Mouse (Mus musculus) T-helper 17 cell (primary cell): ENCODE results near the gene Kdm1a.

ENCODE experiments used
- in situ Hi-C, 2 experiments: fragments of 300-600 bp; cut with MboI, MseI; formaldehyde crosslinking; loops; 1 replicate in 1 of 2; 2 replicates in 1 of 2; pipeline ENCODE4 v1.15.1; 2025; ENCODE audit warnings: high pct_unique_total_duplicates in 2 of 2

Gene Kdm1a

DNA sequence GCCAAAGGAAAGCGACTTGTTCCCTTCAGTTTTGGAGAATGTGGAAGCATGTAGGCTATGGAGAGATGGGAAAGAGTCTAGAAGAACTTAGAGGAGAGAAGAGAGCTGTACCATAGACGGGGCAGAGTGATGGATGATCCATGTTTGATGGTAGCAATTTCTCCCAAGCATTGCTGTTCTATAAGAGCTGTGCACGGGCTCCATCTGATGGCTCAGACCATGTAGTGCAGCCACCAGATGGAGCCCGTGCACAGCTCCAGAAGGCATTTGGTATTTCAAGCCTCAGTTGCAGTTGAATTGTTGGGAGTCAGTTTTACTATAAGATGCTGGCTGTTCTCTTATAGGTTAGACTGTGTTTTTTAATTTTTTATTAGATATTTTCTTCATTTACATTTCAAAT is 76.1 kb downstream of the Kdm1a start:
- in situ Hi-C loops: no loop called here

DNA sequence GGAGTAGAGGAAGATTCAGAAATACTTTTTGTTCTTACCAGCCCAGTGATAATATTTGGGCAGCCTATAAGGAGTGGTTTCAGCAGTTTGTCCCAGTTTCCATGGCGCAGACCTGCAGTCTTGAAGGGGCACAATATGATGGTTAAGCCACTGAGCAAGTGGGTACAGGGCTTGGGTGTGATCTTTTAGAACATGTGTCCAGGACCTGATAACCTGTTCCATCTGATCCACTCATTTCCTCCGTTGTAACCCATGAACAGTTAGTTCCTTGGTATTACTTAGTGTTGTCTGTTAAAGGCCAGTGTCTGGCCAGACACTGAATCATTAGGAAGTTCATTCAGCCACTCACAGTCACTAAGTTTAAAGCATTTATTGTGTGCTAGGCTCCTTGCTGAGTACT is 78.2 kb downstream of the Kdm1a start:
- in situ Hi-C loops: no loop called here

DNA sequence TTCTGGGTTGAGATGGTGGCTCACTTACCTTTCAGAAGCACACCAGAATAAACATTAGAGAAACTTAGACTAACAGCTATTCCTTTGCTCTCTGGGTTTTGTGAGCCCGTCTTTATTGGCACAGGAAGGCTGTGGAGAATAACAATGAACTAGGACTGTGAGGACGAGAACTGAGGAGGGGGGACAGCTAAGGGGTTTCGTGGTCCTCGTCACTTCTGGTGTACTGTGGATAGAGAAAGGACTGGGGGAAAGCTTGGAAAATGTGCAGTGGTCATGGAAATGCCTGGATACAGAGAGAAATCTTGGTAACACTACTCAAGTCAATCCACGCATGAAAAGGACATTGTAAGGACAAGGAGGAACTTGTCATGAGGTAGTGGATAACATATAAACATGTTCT is 80.6 kb downstream of the Kdm1a start:
- in situ Hi-C loops: no loop called here

DNA sequence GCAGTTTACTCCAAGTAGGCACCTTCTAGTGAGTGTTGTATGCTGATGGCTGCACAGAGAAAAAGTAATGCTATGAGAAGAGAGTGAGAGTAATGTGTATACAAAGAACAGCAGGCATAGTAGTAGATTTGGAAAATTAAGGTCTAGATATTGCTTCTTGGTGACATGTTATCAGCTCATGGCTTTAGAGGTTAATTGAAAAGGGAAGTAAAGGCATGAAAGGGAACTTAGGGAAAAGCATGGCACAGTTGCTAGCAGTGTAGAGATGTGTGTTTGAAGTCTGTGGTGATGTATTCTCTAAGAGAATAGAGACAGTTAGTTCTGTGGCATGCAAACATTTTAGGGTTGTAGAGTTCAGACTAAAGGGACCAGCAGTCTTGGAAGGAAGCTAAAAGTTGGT is 82.7 kb downstream of the Kdm1a start:
- in situ Hi-C loops: loop anchor here (5.0 to 10.0 kb wide), 2 partner anchors 65 to 68 kb away; no protein-coding TSS in a partner anchor

DNA sequence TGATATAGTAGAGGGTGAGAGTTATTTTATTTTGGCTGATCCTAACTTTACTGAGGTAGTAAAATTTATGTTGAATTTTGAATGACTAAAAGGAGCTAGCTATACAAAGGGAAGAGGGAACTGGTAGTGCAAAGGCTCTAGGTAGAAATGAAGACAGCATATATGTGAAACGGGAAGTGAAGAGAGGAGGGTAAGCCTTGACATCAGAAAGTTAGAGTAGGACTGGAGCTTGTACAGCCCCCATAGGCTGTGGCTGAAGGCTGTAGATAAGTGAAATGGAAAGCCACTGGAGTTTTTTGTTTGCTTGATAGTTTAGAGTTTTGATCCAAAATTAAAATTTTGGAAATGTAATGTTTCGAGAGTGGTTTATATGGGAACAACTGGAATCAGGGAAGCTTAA is 83.9 kb downstream of the Kdm1a start:
- in situ Hi-C loops: loop anchor here (5.0 to 10.0 kb wide), 2 partner anchors 64 to 66 kb away; no protein-coding TSS in a partner anchor

DNA sequence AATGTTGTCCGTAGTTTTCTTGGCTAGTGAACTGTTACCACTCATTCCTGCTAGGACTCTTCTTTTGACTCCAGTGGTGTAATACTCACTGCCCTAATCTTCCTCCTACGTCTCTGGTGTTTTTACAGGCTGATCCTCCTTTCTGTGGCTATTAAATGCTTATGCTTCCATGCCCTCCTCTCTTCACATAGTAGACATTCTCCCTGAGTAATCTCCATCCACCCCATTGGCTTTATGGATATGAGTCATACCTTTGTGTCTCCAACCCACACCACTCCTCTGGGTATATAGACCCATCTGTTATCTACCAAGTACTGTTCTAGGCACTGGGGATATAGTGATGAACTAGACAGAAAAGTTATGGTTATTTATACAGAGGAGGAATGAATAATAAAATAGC is 84.4 kb downstream of the Kdm1a start:
- in situ Hi-C loops: loop anchor here (5.0 to 10.0 kb wide), 2 partner anchors 63 to 66 kb away; no protein-coding TSS in a partner anchor

DNA sequence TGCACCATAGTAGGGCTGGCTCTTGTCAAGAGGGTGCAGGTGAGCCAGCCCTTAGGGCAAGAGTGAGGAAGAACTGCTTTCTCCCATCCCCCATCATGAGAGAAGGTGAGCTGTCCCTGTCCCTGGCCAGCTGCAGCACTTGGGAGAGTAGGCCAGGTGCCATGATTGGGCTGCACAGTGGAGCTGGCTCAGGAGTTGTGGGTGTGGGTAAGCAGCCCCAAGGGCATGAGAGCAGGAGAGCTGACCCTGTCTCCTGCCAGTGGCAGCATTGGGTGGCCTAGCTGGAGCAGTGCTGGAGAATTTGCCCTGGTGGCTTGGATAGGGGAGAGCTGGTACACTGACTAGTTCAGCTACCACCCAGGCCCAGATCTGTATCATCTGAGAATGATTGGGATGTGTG is 89.6 kb downstream of the Kdm1a start:
- in situ Hi-C loops: loop anchor here in 1 of 2 experiments (10.0 kb wide), 1 partner anchor 58 kb away; no protein-coding TSS in a partner anchor

DNA sequence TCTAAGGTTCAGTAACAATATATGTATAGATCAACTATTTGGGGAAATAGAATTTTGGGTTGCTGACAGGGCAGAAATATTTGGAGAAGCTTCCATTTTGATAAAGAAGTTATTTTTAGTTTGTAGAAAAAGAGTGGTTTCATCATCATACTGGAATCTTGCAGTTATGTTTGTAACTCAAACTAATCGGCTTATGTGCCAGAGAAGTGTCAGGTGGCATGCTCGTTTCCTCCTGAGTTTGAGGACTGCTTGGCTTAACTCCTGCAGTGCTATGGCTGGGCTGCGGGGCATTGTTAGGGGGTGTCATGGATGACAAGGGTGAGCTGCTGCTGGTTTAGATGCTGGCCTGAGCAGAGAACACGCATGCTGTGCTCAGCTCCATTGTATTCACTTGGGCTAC is 90.8 kb downstream of the Kdm1a start:
- in situ Hi-C loops: loop anchor here in 1 of 2 experiments (10.0 kb wide), 1 partner anchor 57 kb away; no protein-coding TSS in a partner anchor

DNA sequence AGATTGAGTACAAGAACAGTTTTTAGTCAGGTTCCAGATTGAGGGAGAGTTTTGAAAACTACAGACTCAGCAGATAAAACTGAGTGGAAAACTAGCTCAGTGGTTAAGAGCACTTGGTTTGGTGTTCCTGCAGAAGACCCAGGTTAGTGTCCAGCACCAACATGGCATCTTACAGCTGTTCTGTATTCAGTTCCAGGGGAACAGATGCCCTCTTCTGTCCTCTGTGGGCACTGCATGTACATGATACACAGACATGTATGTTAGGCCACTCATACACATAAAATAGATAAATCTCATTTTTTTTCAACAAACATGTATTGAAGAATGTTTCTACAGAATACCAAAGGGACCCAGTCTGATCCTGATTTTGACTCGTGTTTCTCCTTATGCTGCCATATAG is 92.7 kb downstream of the Kdm1a start:
- in situ Hi-C loops: loop anchor here in 1 of 2 experiments (10.0 kb wide), 1 partner anchor 55 kb away; no protein-coding TSS in a partner anchor

DNA sequence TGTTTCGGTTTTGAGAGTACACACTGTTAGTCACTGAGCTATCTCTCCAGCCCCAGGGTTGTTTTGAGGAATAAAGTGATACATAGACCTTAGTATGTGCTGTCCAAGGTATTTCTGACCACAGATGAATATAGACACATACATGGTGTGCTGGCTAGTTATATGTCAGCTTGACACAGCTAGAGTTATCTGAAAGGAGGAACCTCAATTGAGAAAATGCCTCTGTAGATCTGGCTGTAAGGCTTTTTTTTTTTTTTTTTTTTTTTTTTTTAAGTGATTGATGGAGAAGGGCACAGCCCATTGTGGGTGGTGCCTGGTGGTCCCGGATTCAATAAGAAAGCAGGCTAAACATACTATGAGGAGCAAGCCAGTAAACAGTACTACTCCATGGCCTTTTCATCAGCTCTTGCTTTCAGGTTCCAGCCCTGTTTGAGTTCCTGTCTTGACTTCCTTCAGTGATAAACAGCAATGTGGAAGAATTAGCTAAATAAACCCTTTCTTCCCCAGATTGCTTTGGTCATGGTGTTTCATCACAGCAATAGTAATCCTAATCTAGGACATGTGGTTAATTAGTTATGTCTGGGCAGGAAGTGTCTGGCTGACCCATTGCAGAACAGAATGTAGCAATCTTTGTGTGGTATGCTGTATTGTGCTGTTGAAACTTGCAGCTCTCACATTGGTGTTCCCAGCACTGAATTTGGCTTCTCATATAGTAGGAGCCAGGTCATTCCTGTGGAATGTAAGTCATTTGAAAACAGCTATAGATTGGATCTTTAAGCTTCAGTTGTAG is 96.9 kb downstream of the Kdm1a start:
- in situ Hi-C loops: no loop called here
